Mouse (Mus musculus): Measurements from ENCODE around the gene Map3k5.
"Not testable (repeated sequence)": the region's sequence is repeated elsewhere in the genome, so short reads cannot be mapped to it uniquely, and the experiment has no call there.

Map3k5 gene

GRCm38 (mm10) chr10:19934384-19935294 lies at the start of gene Map3k5:
TSS of gene Map3k5 (plus strand) at chr10:19934472.
- DNase-seq (ENCODE audit: low read depth, low spot score), result peak; percentile 17

DNA sequence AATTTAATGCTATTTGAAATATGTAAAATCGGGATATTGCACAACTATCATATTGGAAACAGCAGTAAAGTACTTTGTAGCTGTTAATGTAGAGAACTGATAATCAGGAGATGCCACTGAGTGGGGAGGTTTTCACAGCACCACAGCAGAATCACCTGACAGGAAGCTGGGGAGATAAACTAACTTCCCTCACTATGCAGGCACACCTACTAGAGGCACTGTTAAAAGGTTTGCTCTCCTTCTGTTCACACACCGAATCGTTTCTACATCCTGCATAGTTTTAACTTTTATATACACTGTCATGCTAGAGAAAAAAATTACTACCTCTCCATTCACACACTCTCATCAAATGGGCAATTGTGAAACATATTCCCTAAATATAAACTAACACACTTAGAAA lies 48.0 kb upstream of the Map3k5 start:
- DNase-seq (ENCODE audit: low read depth, low spot score), result no peak

- no peak for DNase-seq (ENCODE audit: low read depth, low spot score)
Observed at GRCm38 (mm10) chr10:19889908-19890307, 44.4 kb upstream of the Map3k5 start.

- no peak for DNase-seq (ENCODE audit: low read depth, low spot score)
Observed at GRCm38 (mm10) chr10:19891686-19892085, 42.6 kb upstream of the Map3k5 start.

DNA sequence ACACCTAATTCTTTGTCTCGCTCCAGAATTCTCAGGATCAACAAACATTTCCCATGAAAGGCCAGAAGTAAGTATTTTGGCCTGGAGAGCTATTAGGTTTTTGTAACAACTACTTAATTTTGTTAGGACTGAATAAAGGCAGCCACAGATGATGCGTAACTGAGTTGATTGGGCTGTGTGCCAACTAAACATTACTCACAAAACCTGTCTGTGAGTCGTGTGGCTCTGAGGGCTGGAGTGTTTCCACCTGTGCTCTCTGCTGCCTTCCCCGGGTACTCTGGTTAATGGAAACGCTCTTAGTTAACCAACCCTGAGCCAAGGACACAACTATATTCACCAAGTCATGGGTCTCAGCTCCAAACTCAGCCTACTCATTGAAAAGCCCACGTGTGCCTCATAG lies 41.1 kb upstream of the Map3k5 start:
- no peak for DNase-seq (ENCODE audit: low read depth, low spot score)

DNA sequence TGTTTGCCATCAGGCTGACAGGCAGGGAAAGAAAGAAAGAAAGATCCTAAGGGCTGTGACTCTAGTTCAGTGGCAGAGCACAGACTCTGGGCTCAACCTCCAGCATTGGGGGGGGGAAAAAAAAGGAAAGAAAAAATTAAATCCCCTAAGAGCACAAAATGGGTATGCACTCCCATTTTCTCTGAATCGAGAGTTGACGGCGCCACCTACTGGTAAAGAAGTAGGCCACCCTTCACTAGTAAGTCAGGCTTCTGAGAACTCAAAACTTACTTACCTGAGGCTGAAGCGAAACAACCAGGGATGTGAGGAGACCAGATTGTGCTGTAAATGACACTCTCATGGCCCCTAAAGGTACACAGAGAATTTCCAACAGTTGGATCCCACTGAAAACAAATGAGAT lies 40.3 kb upstream of the Map3k5 start:
- DNase-seq (ENCODE audit: low read depth, low spot score), result peak; percentile 38

DNA sequence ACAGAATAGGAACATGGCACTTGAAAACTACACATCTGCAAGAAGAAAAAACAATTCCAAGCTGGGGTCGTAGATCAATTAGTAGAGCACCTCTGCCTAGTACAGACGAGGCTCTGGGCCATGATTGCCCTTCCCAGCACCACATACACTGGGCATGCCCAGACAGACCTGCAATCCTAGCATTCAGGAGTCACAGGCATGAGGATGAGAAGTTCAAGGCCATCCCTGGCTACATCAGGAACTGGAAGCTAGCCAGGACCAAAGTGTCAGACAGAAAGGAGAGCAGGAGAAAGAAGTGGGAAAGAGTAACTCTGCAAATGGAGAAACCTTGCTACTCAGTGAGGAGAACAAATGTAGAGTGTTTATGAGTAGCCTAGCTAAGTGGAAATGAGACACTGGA lies 34.1 kb upstream of the Map3k5 start:
- no peak for DNase-seq (ENCODE audit: low read depth, low spot score)

DNA sequence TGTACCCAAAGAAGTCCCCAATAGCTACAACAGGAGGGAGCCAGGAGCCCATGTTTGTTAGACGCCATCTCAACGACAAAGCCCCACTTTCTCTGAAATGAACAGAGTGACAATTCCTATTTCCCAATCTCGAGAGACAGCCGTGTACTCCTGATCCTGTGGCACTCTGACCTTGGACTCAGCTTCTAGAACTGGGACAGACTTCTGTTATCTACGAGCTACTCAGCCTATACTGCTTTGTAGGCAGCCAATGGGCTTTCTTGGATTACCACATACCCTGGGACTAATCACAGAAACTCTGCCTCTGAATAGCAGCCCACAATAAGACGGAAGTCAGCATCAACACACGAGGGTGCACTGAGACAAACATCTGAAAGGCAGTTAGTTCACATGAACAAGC lies 32.3 kb upstream of the Map3k5 start:
- no peak for DNase-seq (ENCODE audit: low read depth, low spot score)

DNA sequence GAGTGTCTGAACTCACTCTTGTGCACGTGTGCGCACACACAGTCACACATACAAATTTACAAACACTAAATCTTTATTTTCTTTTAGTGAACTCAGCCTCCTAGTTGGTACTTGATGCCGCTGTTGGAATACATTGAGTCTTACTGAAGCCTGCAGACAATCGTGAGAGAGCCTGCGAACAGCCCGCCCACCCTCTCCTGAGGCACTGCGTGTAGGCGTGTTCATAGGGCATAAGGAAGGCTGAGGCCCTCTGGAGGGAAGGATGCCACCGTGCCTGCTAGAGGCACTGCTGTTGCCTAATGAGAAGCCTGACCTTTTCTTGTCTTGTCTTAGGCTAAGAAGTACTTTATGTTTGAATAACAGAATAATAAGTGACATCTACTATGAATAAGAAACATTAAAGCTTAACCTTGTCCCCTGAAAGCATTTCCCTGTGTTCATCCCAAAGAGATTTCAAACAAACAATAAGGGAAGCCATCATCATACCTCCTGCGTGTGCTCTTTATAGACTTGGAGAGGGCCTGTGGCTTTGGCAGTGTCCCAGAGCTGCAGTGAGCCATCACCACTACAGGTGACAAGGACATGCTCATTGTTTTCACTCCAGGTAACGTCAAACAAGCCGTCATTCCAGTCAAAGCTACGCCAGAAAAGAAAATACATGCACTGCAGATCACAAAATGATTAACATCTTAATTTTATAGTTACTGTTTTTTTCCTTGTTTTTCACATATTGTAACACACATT lies 30.0 kb upstream of the Map3k5 start:
- no peak for DNase-seq (ENCODE audit: low read depth, low spot score)

GRCm38 (mm10) chr10:19907246-19907804 lies 26.9 kb upstream of the Map3k5 start, which contains the start of gene Pex7:
TSS of gene Pex7 (minus strand) at chr10:19907689.
- DNase-seq (ENCODE audit: low read depth, low spot score), result peak; percentile 95

- DNase-seq (ENCODE audit: low read depth, low spot score), result no peak
Observed at GRCm38 (mm10) chr10:19908076-19908475, 26.2 kb upstream of the Map3k5 start.

DNA sequence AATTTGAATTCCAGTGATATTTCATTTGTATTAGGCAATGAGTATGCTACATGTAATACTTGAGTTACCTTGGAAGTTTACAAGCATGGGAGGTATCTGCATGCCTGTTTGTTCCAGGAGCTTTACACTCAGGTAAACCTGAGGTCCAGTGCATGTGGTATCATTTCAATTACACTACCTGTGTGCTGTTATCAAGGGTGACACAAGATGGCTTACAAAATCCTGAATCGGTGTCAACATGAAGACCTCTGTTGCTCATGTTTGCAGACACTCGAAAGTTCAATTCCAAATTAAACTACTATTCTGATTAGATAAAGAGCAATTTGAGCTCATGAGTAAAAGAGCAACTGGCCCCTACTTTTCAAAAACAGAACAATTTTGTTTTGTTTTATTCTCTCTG lies 23.8 kb upstream of the Map3k5 start:
- DNase-seq (ENCODE audit: low read depth, low spot score), result no peak

- DNase-seq (ENCODE audit: low read depth, low spot score), result no peak
Observed at GRCm38 (mm10) chr10:19911583-19911982, 22.7 kb upstream of the Map3k5 start.

- DNase-seq (ENCODE audit: low read depth, low spot score), result no peak
Observed at GRCm38 (mm10) chr10:19913806-19914205, 20.5 kb upstream of the Map3k5 start.

DNA sequence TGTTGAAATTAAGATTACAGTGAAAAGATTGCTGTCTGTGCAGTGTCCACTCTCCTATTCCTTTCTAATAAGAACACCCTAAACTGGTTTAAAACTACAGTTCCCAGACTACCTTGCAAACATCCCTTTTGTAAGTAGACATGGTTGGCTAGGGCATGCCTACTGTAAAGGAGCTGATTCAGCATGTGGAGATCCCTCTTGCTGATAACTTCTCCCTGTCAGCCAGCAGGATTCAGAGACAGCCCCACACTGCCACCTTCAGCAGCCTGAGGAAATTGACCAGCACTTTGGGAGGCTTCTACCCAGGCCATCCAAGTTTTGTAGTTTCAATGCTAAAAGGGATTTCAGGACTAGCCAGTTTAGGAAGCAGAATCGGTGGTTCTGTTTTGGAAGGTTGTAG lies 19.0 kb upstream of the Map3k5 start:
- peak; percentile 20 for DNase-seq (ENCODE audit: low read depth, low spot score)

GRCm38 (mm10) chr10:19922410-19922809 lies 11.9 kb upstream of the Map3k5 start:
- no peak for DNase-seq (ENCODE audit: low read depth, low spot score)

DNA sequence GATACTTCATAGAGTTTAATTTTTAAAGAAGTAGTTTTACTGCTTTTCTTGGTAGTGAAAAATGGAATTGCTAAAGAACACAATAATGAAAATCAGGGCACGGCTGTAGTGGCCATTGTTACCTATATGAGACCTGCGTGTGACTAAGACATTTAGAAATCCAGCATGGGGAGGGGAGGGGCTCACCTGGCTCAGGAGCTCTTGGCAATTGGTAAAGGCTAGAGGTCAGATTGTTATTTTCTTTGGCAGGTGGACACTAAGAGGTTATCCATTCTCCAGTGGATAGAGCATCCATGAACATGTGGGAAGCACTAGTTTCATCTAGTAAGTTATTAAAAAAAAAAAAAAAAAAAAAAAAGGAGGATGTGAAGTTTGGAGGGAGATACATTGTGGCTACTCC lies 10.0 kb upstream of the Map3k5 start:
- DNase-seq (ENCODE audit: low read depth, low spot score), result no peak

GRCm38 (mm10) chr10:19926391-19926897 lies 7.8 kb upstream of the Map3k5 start:
- DNase-seq (ENCODE audit: low read depth, low spot score), result not testable (repeated sequence)

- no peak for DNase-seq (ENCODE audit: low read depth, low spot score)
Observed at GRCm38 (mm10) chr10:19928205-19928604, 6.1 kb upstream of the Map3k5 start.

- DNase-seq (ENCODE audit: low read depth, low spot score), result no peak
Observed at GRCm38 (mm10) chr10:19932986-19933385, 1.3 kb upstream of the Map3k5 start.

GRCm38 (mm10) chr10:19933511-19934383 lies 525 bp upstream of the Map3k5 start:
- DNase-seq (ENCODE audit: low read depth, low spot score), result peak; percentile 56

All from forelimb bud, embryonic 11.5 days (tissue).